Mouse (Mus musculus): Measurements from ENCODE around the gene Csnk2a2.

The Csnk2a2 gene

GRCm38 (mm10) chr8:95487800-95488697 lies 1.8 kb downstream of the Csnk2a2 start:
- DNase-seq (ENCODE audit: inconsistent age in 2 of 2, low spot score in 1 of 2): peak; percentile 31 to 55

- no peak for DNase-seq (ENCODE audit: inconsistent age in 2 of 2, low spot score in 1 of 2)
Measured at GRCm38 (mm10) chr8:95470008-95470407, 19.8 kb downstream of the Csnk2a2 start.

DNA sequence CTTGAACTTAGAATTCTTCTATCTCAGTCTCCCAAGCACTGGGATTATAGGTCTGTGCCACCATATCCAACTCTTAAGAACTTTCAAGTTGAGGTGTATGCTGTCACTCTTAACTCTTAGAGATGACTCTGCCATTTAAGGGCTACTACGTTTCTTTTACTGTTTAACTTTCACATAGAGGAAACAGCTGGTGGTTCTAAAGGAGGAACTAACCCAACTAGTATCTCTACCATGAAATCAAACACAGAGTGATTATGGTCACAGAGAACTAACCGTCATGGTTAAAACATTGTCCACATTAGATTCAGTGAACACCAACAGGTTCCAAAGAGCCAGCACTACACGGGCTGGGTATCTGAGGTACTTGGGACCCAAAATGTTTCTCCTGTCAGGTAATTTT lies 20.8 kb downstream of the Csnk2a2 start:
- no peak for DNase-seq (ENCODE audit: inconsistent age in 2 of 2, low spot score in 1 of 2)

DNA sequence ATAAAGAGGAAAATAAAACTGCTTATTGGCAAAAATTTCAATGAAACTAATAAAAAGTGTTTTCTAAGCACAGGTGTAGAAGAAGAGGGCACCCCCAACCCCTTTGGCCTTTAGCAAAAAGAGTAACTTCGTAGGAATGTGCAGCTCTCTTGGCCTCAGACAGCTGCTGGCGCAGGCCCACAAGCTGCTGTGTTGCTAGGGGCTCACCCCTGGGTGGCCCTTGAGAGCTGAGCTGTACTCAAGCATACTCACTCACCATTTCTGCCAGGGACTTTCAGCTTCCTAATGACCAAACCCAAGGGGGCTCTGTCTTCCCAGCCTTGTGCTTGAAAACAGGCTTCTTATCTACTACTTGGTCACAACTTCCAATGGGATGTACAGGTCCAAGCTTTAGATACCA lies 23.3 kb downstream of the Csnk2a2 start:
- peak in 1 of 2 experiments; percentile 37 for DNase-seq (ENCODE audit: inconsistent age in 2 of 2, low spot score in 1 of 2)

- DNase-seq (ENCODE audit: inconsistent age in 2 of 2, low spot score in 1 of 2): no peak
Measured at GRCm38 (mm10) chr8:95452518-95452917, 37.3 kb downstream of the Csnk2a2 start.

DNA sequence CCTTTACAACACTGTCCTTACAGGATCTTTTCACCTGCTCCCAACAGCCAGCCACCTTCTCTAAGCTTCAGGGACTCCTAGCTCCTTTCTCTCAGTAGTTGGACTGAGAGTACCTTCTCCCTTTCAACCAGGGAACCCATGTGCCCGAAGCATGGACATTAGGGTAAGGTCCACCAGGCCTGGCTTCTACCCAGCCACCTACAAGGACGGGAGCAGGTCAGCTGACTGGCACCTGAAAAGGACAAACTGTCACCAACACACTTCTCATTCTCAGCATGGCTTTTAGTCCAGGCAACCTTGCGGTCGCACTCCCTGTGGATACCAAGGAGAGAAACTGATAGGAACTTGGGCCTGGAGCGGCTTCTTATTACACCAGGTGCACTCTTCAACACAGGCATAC lies 39.6 kb downstream of the Csnk2a2 start:
- DNase-seq (ENCODE audit: inconsistent age in 2 of 2, low spot score in 1 of 2): no peak

DNA sequence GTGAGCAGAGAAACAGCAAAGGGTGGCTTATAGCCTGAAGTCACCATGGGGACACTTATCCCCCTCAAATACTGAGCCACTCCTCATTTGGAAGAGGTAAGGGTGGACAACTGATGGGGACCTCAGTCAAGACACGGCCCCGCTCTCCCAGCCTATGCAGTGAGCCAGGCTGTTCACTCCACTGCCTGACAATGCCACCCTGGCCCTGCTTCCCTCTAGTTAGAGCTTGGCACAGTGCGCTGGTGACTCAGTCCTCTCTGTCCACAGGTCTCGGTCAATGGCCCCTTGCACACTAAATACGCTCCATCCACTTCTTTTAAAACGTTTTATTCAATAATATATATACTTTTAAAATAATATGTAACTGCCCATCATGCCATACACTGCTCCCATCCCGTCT lies 42.2 kb downstream of the Csnk2a2 start:
- peak; percentile 78 to 88 for DNase-seq (ENCODE audit: inconsistent age in 2 of 2, low spot score in 1 of 2)

DNA sequence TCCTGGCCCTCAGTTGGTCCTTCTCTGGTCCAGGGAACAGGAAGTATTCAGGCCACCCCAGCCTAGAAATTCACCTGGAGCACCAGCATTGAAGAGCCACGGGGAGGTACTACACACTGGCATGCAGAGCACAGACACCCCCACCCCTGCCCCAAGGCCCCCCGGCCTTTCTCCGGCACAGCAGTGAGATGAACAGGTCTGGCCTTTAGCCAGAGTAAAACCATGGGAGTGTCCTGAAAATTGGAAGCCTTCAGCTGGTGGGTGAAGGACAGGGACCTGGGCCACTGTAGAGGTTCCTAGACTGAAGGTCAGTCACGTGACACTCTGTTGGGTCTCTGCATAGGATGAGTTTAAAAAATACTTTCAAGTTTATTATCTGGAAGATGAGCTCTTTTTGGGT lies 44.8 kb downstream of the Csnk2a2 start:
- DNase-seq (ENCODE audit: inconsistent age in 2 of 2, low spot score in 1 of 2): peak; percentile 25 to 63

- no peak for DNase-seq (ENCODE audit: inconsistent age in 2 of 2, low spot score in 1 of 2)
Measured at GRCm38 (mm10) chr8:95441491-95442039, 48.3 kb downstream of the Csnk2a2 start.

- no peak for DNase-seq (ENCODE audit: inconsistent age in 2 of 2, low spot score in 1 of 2)
Measured at GRCm38 (mm10) chr8:95440168-95440709, 49.6 kb downstream of the Csnk2a2 start.

DNA sequence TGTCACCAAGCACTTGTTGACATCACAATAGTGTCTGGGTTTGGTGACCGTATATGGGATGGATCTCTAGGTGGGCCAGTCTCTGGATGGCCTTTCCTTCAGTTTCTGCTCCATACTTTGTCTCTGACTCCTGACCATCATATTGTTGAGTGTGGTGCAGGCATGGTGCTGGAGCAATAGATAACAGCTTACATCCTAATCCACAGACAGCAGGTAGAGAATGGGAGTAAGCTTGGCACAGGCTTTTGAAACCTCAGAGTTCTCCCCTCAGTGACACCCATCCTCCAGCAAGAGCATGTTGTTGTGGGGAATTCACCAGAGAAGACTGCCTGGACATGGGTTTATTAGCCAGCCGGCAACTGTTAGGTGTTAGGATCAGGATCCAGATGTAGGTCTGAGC lies 50.4 kb downstream of the Csnk2a2 start:
- no peak for DNase-seq (ENCODE audit: inconsistent age in 2 of 2, low spot score in 1 of 2)

DNA sequence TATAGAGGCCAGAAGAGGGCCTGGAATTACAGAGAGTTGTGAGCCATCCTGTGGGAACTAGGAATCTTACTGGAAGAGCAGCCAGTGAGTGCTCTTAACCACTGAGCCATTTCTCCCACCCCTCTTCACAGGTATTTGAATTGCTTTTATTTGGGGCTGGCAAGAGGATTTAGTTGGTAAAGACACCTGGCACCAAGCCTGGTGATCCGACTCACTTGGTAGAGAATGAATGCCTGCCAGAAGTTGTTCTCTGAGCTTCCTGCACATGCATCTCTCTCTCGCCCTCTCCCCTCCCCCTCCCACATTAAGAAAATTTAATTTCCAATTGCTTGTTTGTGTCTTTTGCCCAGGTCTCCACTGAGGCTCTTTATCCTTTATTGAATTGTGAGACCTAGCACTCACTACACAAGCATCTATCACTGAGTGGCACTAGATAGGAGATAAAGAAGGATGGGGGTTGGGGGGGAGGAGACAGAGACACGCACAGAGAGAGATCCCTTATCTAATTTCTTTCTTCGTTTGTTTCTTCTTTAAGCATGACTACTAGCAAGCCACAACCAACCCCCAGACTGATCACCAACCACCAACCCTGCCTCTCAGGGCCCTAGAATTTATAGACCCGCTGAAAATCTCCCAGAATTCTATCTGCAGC lies 52.4 kb downstream of the Csnk2a2 start:
- no peak for DNase-seq (ENCODE audit: inconsistent age in 2 of 2, low spot score in 1 of 2)

DNA sequence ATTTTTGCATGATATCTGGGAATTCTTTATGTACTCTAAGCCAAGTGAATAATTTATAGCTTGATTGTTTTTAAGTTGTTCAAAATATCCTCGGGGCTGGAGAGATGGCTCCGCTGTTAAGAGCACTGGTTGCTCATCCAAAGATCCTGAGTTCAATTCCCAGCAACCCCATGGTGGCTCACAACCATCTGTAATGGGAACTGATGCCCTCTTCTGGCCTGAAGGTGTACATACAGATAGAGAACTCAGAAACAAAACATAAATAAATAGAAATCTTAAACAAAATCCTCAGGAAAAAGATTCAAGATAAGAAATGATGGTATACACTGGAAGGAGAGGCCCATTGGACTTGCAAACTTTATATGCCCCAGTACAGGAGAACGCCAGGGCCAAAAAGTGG lies 53.9 kb downstream of the Csnk2a2 start:
- DNase-seq (ENCODE audit: inconsistent age in 2 of 2, low spot score in 1 of 2): no peak

DNA sequence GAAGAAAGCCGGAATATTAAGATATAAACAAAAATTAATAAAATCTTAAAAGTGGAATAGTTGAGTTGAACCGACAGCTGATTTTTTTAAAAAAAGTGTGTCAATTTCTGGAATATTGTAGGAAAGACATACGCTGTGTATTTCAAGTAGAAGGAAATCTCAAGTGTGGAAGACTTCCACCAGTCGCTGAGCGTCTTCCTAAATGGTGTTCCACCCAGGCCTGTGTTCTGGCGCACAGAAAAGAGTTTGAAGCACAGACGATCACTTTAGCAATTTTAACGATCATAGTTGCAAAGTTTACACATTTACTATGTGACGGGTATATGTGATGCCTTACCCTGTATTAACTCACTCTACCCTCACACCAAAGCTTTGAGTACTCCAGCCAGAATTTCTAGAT lies 54.4 kb downstream of the Csnk2a2 start:
- DNase-seq (ENCODE audit: inconsistent age in 2 of 2, low spot score in 1 of 2): no peak

DNA sequence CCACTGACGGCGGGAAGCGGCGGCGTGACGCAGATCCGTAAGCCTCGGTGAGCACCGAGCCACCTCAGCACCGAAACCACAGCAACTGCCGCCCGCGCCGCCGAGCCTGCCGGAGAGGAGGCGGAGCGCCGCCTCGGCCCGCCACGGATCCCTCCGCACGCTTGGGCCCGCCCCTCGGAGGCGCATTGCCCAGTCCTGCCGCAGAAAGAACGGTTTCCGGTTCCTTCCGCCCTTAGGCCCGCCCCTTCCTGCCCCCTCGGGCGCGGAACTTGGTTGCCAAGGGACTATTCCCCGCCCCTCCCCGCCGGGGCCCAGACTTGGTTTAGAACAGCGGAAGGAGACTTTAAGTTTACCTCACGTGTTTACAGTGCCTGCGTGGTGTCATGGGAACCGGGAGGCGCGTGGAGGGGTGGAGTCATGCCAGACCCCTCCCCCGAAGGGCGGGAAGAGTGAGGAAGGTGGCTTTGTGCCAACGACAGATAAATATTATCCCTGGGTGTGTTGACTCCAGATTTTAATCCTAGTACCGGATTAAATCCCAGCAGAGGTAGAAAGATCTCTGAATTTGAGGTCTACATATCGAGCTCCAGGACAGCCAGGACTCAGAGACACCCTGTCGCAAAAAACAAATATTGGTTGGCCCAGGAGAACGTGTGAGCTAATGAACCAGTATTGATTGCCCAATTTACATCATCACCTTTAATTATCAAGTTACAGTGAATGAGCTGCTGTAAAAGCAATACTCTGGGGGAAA lies 55.0 kb downstream of the Csnk2a2 start, which contains the start of gene Cfap20:
Gene Cfap20 (minus strand): TSS at position 184 of the 754 bp plus-strand sequence.
- DNase-seq (ENCODE audit: inconsistent age in 2 of 2, low spot score in 1 of 2): peak; percentile 100

GRCm38 (mm10) chr8:95434233-95434632 lies 55.6 kb downstream of the Csnk2a2 start:
- DNase-seq (ENCODE audit: inconsistent age in 2 of 2, low spot score in 1 of 2): peak in 1 of 2 experiments; percentile 55

- DNase-seq (ENCODE audit: inconsistent age in 2 of 2, low spot score in 1 of 2): peak; percentile 24 to 67
Measured at GRCm38 (mm10) chr8:95433124-95433523, 56.7 kb downstream of the Csnk2a2 start.

- peak in 1 of 2 experiments; percentile 73 for DNase-seq (ENCODE audit: inconsistent age in 2 of 2, low spot score in 1 of 2)
Measured at GRCm38 (mm10) chr8:95432471-95432870, 57.4 kb downstream of the Csnk2a2 start.

DNA sequence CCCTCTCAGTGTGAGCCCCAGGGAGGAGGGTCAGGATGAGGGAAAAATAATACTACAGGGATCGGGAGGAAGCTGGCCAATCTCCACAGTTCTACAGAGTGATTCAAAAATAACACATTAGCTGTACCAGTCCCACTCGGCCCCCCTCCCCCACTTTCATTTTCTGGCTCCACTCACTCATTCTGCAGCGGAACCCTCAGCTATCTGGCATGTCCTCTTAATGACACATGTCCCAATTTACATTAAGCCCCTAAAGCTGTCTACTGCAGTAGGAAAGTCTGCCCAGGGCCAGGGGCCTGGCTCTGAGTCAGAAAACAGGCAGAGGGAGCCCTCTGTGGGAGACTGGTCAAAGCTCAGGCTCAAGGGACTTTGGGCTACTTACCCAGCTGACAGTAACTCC lies 59.9 kb downstream of the Csnk2a2 start:
- peak; percentile 46 to 82 for DNase-seq (ENCODE audit: inconsistent age in 2 of 2, low spot score in 1 of 2)

- DNase-seq (ENCODE audit: inconsistent age in 2 of 2, low spot score in 1 of 2): peak; percentile 81 to 94
Measured at GRCm38 (mm10) chr8:95427594-95428535, 62.0 kb downstream of the Csnk2a2 start.
